Comparison of ENCODE assay signal across 9 mouse cellular contexts in genomic region chr12:13144739-13145138, GRCm38 (mm10).
DNase-seq lines count a peak whose midpoint lies in the region; ATAC-seq and TF ChIP-seq lines count a peak whose summit lies in the region.
"Had no signal": no experiment of that assay in that cellular context is flagged by ENCODE, and none has a peak within 500 bp of the region (broad histone marks: within the 10 kb centered on the region; RNA-seq: fewer than 3 reads in every experiment).

No protein-coding gene starts in this region.

- H3K27me3 ChIP-seq in midbrain, embryonic 11.5 days (ENCODE audit: control insufficient read depth, insufficient read depth, low read length), result no peaks in the 10 kb centered on the region
- H3K27me3 ChIP-seq: limb, embryonic 13.5 days had no signal

- H3K27ac ChIP-seq in layer of hippocampus, adult 2 months, result peak overlapping the region; percentile 39; the same call in 1 of the 2 replicates
- no peak overlapping the region for H3K27ac ChIP-seq in midbrain, embryonic 11.5 days (ENCODE audit: low read depth, low read length)
- H3K27ac ChIP-seq: limb, embryonic 13.5 days had no signal

- no peaks in the 10 kb centered on the region for H3K9me3 ChIP-seq in midbrain, embryonic 11.5 days (ENCODE audit: control insufficient read depth, low read length)

- H3K4me1 ChIP-seq in midbrain, embryonic 11.5 days (ENCODE audit: control insufficient read depth, insufficient read depth, low read length), result no peaks in the 10 kb centered on the region

- no peak for ATAC-seq in midbrain, embryonic 11.5 days (ENCODE audit: low FRiP score)

- no peak for TF ChIP-seq CTCF in layer of hippocampus, adult 2 months (conservative IDR thresholded peaks at IDR 0.05)
- TF ChIP-seq CTCF in brain, embryonic 14.5 days (IDR thresholded peaks at IDR 0.05; ENCODE audit: borderline replicate concordance, extremely low read depth, insufficient read depth, insufficient read length), result no peak

- H3K9ac ChIP-seq in midbrain, embryonic 11.5 days (ENCODE audit: low read length), result no peak overlapping the region
- H3K9ac ChIP-seq: limb, embryonic 13.5 days had no signal

- no peaks in the 10 kb centered on the region for H3K36me3 ChIP-seq in midbrain, embryonic 11.5 days (ENCODE audit: control insufficient read depth, insufficient read depth, low read length)
- H3K36me3 ChIP-seq: limb, embryonic 13.5 days had no signal

- H3K4me2 ChIP-seq in midbrain, embryonic 11.5 days, result no peak overlapping the region
- H3K4me2 ChIP-seq: limb, embryonic 13.5 days had no signal

- DNase-seq in heart, adult 11 months, result peak; percentile 49
- no peak for DNase-seq in heart, adult 9 months (ENCODE audit: low spot score in 2 of 2)
- peak in 1 of 2 experiments; percentile 25 for DNase-seq in layer of hippocampus, adult 2 months (ENCODE audit: low spot score in 2 of 2)
- DNase-seq in layer of hippocampus, postnatal 25 days (ENCODE audit: extremely low spot score in 1 of 2, low spot score in 1 of 2), result no peak
- DNase-seq in brain, embryonic 14.5 days (ENCODE audit: low read depth), result peak; percentile 37
- DNase-seq in left cerebral cortex, postnatal 25 days (ENCODE audit: low spot score in 2 of 2), result peak; percentile 52 to 86
- no peak for DNase-seq in midbrain, embryonic 11.5 days (ENCODE audit: low spot score, missing footprints)
- no peak for DNase-seq in spleen, postnatal 4 days (ENCODE audit: low spot score in 2 of 2)

- intact Hi-C loops in left cerebral cortex, postnatal 25 days (cut with DNase I), result loop anchor here (2.0 kb wide), 2 partner anchors 68 to 204 kb away; partner anchors contain the start of gene Mycn

- TF ChIP-seq POLR2A in brain, embryonic 14.5 days (IDR thresholded peaks at IDR 0.05; ENCODE audit: borderline replicate concordance, extremely low read depth, insufficient read depth, insufficient read length, poor library complexity, severe bottlenecking), result no peak

- WGBS in midbrain, embryonic 11.5 days, result 94% methylated on average over 1 of the region's 1 CpGs

- H3K4me3 ChIP-seq in layer of hippocampus, adult 2 months, result no peak overlapping the region
- no peak overlapping the region for H3K4me3 ChIP-seq in midbrain, embryonic 11.5 days (ENCODE audit: low read depth, low read length)
- H3K4me3 ChIP-seq: limb, embryonic 13.5 days had no signal

Comparison
In these comparisons a context has a peak if more than half of its experiments do, and no peak if none do; other contexts are left out.
1. DNase-seq: peak in heart, adult 11 months (single experiment), brain, embryonic 14.5 days (single experiment) and left cerebral cortex, postnatal 25 days (2 of 2); none in heart, adult 9 months (0 of 2), layer of hippocampus, postnatal 25 days (0 of 2), midbrain, embryonic 11.5 days (single experiment) and spleen, postnatal 4 days (0 of 2).